Mouse (Mus musculus) cortical plate, adult 2 months (tissue): ENCODE measurements around the gene Ptprt.

Source experiments
- CTCF ChIP-seq: fragments of 200-500 bp; IDR thresholded peaks from 2 replicates; pipeline ENCODE4 v1.5.1; 2011; ENCODE audit warnings: mild to moderate bottlenecking, control low read depth, low read length; ENCODE audit not compliant: insufficient read depth; ENCODE audit errors: extremely low read depth
- POLR2A ChIP-seq: fragments of 200-500 bp; IDR thresholded peaks from 2 replicates; pipeline ENCODE4 v1.6.1; 2011; ENCODE audit warnings: mild to moderate bottlenecking, low read length, control low read depth; ENCODE audit not compliant: insufficient read depth; ENCODE audit errors: extremely low read depth

GRCm38 (mm10) chr2:161880941-161881340, 780.0 kb downstream of the Ptprt start:
- no peak for TF ChIP-seq CTCF
- no peak for TF ChIP-seq POLR2A
